In the genomic region with DNA sequence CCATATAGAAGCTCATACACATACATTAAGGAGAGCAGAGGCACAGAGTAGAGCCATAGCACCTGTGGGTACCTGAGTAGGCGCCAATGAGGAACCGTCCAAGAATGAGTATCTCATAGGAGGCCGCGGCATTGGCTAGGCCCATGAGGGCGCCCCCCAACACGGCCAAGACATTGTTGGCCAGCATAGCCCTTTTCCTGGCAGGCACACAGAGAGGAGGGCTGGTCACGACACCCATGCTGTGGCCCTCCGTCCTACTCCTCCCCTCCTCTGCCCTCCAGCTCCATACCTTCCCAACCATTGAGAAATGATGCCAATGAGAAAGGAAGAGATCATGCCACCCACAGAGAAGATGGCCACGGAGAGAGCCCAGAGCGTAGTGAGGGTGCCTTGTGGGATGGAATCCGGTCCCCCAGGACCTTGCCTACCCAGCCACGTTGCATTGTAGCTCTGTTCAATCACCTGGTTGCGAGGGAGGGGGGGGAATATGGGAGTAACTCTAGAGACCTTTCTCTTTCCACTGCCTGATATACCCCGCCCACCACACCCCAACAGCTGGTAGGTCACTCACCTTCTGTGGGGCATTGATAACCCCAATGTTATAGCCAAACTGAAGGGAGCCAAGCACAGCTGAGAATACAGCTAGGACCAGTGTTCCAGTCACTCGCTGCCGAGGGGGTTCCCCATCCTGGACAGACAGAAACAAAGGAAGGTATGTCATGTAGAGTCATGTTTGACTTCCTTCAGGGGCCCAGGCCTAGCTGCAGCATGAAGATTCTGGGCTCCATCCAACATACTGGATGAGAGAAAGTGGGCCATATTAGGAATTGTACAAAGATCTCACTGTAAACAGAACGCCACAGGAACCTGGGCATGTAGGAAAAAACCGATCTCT, we compare ENCODE assay signal across 9 mouse cellular contexts. TPM values are rescaled to one million over a fixed set of nuclear protein-coding genes. Genes with fewer than 3 reads are reported as not detected.
DNase-seq lines count a peak whose midpoint lies in the region; ATAC-seq and TF ChIP-seq lines count a peak whose summit lies in the region.
"Had no signal": no experiment of that assay in that cellular context is flagged by ENCODE, and none has a peak within 500 bp of the region (broad histone marks: within the 10 kb centered on the region; RNA-seq: fewer than 3 reads in every experiment).

No protein-coding gene starts in this region.

- H3K4me2 ChIP-seq in kidney, embryonic 16.5 days (replicated peaks; ENCODE audit: low read depth, low read length): peak overlapping the region; percentile 82
- H3K4me2 ChIP-seq in embryonic facial prominence, embryonic 12.5 days (replicated peaks): peak overlapping the region; percentile 55
- peak overlapping the region; percentile 62 for H3K4me2 ChIP-seq in heart, postnatal 0 days (ENCODE audit: low read depth, low read length)
- no peak overlapping the region for H3K4me2 ChIP-seq in midbrain, postnatal 0 days (ENCODE audit: low read depth, low read length, poor library complexity, severe bottlenecking)

- H3K9ac ChIP-seq in kidney, embryonic 16.5 days (replicated peaks; ENCODE audit: low read length): no peak overlapping the region
- H3K9ac ChIP-seq in embryonic facial prominence, embryonic 12.5 days: peak overlapping the region; percentile 15; the same call in 1 of the 2 replicates
- H3K9ac ChIP-seq in heart, postnatal 0 days (replicated peaks; ENCODE audit: low read depth, low read length): peak overlapping the region; percentile 50
- H3K9ac ChIP-seq in midbrain, postnatal 0 days (replicated peaks; ENCODE audit: low read length, poor library complexity, severe bottlenecking): no peak overlapping the region

- no peak for ATAC-seq in kidney, embryonic 16.5 days (ENCODE audit: low FRiP score, low TSS enrichment)
- ATAC-seq in embryonic facial prominence, embryonic 12.5 days (ENCODE audit: insufficient number of reproducible peaks, insufficient read depth, low FRiP score, low TSS enrichment): no peak
- no peak for ATAC-seq in heart, postnatal 0 days (ENCODE audit: insufficient read depth, low read depth)
- no peak for ATAC-seq in midbrain, postnatal 0 days (ENCODE audit: low FRiP score)

- H3K4me1 ChIP-seq in kidney, embryonic 16.5 days (ENCODE audit: insufficient read depth, low read length): peaks cover 22% of the 10 kb centered on the region
- H3K4me1 ChIP-seq in embryonic facial prominence, embryonic 12.5 days: peaks cover 14% of the 10 kb centered on the region
- peaks cover 11% of the 10 kb centered on the region for H3K4me1 ChIP-seq in heart, postnatal 0 days (ENCODE audit: control insufficient read depth, insufficient read depth)
- H3K4me1 ChIP-seq in midbrain, postnatal 0 days (ENCODE audit: insufficient read depth, low read length): no peaks in the 10 kb centered on the region

- no peak overlapping the region for H3K4me3 ChIP-seq in kidney, embryonic 16.5 days (ENCODE audit: low read length)
- peak overlapping the region; percentile 45 for H3K4me3 ChIP-seq in embryonic facial prominence, embryonic 12.5 days
- peak overlapping the region; percentile 60 for H3K4me3 ChIP-seq in heart, postnatal 0 days (ENCODE audit: low read depth, low read length)
- no peak overlapping the region for H3K4me3 ChIP-seq in midbrain, postnatal 0 days (ENCODE audit: low read depth, low read length)

- H3K36me3 ChIP-seq in kidney, embryonic 16.5 days (ENCODE audit: insufficient read depth, low read length): peaks cover 6% of the 10 kb centered on the region; the same call in 1 of the 2 replicates
- H3K36me3 ChIP-seq in embryonic facial prominence, embryonic 12.5 days: peaks cover 34% of the 10 kb centered on the region
- H3K36me3 ChIP-seq in heart, postnatal 0 days (replicated peaks; ENCODE audit: control insufficient read depth, insufficient read depth, low read length): peaks cover 38% of the 10 kb centered on the region
- H3K36me3 ChIP-seq in midbrain, postnatal 0 days (ENCODE audit: insufficient read depth, low read length): no peaks in the 10 kb centered on the region

- WGBS in kidney, embryonic 16.5 days: 85% methylated on average over 18 of the region's 18 CpGs
- 93% methylated on average over 18 of the region's 18 CpGs for WGBS in embryonic facial prominence, embryonic 12.5 days
- 83% methylated on average over 18 of the region's 18 CpGs for WGBS in heart, postnatal 0 days
- 95% methylated on average over 18 of the region's 18 CpGs for WGBS in midbrain, postnatal 0 days

- no peak for TF ChIP-seq EP300 in heart, postnatal 0 days (IDR thresholded peaks at IDR 0.05; ENCODE audit: low read depth)

- no peaks in the 10 kb centered on the region; the same call in 1 of the 2 replicates for H3K27me3 ChIP-seq in kidney, embryonic 16.5 days (ENCODE audit: insufficient read depth, low read length)
- no peaks in the 10 kb centered on the region for H3K27me3 ChIP-seq in embryonic facial prominence, embryonic 12.5 days
- no peaks in the 10 kb centered on the region for H3K27me3 ChIP-seq in heart, postnatal 0 days (ENCODE audit: control insufficient read depth, insufficient read depth, low read length)
- peaks cover 15% of the 10 kb centered on the region; the same call in 1 of the 2 replicates for H3K27me3 ChIP-seq in midbrain, postnatal 0 days (ENCODE audit: insufficient read depth, low read length)

- DNase-seq in kidney, postnatal 10 days: no peak
- DNase-seq in heart, postnatal 0 days (ENCODE audit: low spot score): no peak
- DNase-seq in skeletal muscle tissue, adult 2 months (ENCODE audit: low read depth, low spot score): peak; percentile 34
- no peak for DNase-seq in urinary bladder, postnatal 4 days (ENCODE audit: low spot score in 2 of 2)
- DNase-seq in midbrain, postnatal 0 days (ENCODE audit: low spot score): no peak
- DNase-seq: cerebellum, adult 9-11 months; left cerebral cortex, postnatal 4 days had no signal

- no peaks in the 10 kb centered on the region for H3K9me3 ChIP-seq in kidney, embryonic 16.5 days (ENCODE audit: low read length)
- no peaks in the 10 kb centered on the region for H3K9me3 ChIP-seq in embryonic facial prominence, embryonic 12.5 days
- no peaks in the 10 kb centered on the region for H3K9me3 ChIP-seq in heart, postnatal 0 days (replicated peaks; ENCODE audit: control insufficient read depth, low read length)
- H3K9me3 ChIP-seq in midbrain, postnatal 0 days (ENCODE audit: low read length): no peaks in the 10 kb centered on the region

- no peak for TF ChIP-seq CTCF in heart, postnatal 0 days (IDR thresholded peaks at IDR 0.05; ENCODE audit: low read depth)
- TF ChIP-seq CTCF in midbrain, postnatal 0 days (IDR thresholded peaks at IDR 0.05): no peak

- H3K27ac ChIP-seq in kidney, embryonic 16.5 days (ENCODE audit: low read length): no peak overlapping the region; the same call in 1 of the 2 replicates
- H3K27ac ChIP-seq in embryonic facial prominence, embryonic 12.5 days: peak overlapping the region; percentile 90; the same call in 1 of the 2 replicates
- H3K27ac ChIP-seq in heart, postnatal 0 days (ENCODE audit: low read depth): peak overlapping the region; percentile 94
- H3K27ac ChIP-seq in midbrain, postnatal 0 days (ENCODE audit: low read depth, low read length): no peak overlapping the region

RNA-seq across cellular contexts. Expression of gene Slc2a4, which starts 1.7 kb away (rescaled TPM):
- 20.8 and 22.4 TPM in 2 replicates for polyA plus RNA-seq in kidney, embryonic 16.5 days (2015; fragmentation: Nextera tagmentation; extraction: Ambion mirVana)
- 34.2 and 36.1 TPM in 2 replicates for polyA plus RNA-seq in embryonic facial prominence, embryonic 12.5 days (2016; fragmentation: Nextera tagmentation; extraction: Ambion mirVana)
- total RNA-seq in heart, postnatal 0 days (2014; rRNA removed; ENCODE audit: low replicate concordance): 235 and 267 TPM in 2 replicates
- 89.2 and 89.7 TPM in 2 replicates for polyA plus RNA-seq in heart, postnatal 0 days (2015; fragmentation: Nextera tagmentation; extraction: Ambion mirVana)
- total RNA-seq in midbrain, postnatal 0 days (2014; rRNA removed): 8.8 and 9.0 TPM in 2 replicates
- 3.4 and 4.0 TPM in 2 replicates for polyA plus RNA-seq in midbrain, postnatal 0 days (2015; fragmentation: Nextera tagmentation; extraction: Ambion mirVana)

RNA-seq across cellular contexts. Expression of gene Ybx2, which starts 10.6 kb away (rescaled TPM):
- polyA plus RNA-seq in kidney, embryonic 16.5 days (2015; fragmentation: Nextera tagmentation; extraction: Ambion mirVana): 7.0 and 10.3 TPM in 2 replicates
- polyA plus RNA-seq in embryonic facial prominence, embryonic 12.5 days (2016; fragmentation: Nextera tagmentation; extraction: Ambion mirVana): 10.7 and 11.4 TPM in 2 replicates
- total RNA-seq in heart, postnatal 0 days (2014; rRNA removed; ENCODE audit: low replicate concordance): 16.0 and 25.6 TPM in 2 replicates
- polyA plus RNA-seq in heart, postnatal 0 days (2015; fragmentation: Nextera tagmentation; extraction: Ambion mirVana): 4.9 and 7.9 TPM in 2 replicates
- 5.0 and 8.4 TPM in 2 replicates for total RNA-seq in midbrain, postnatal 0 days (2014; rRNA removed)
- polyA plus RNA-seq in midbrain, postnatal 0 days (2015; fragmentation: Nextera tagmentation; extraction: Ambion mirVana): 3.4 and 4.2 TPM in 2 replicates

RNA-seq across cellular contexts. Expression of gene Cldn7, which starts 18.3 kb away (rescaled TPM):
- polyA plus RNA-seq in kidney, embryonic 16.5 days (2015; fragmentation: Nextera tagmentation; extraction: Ambion mirVana): 225 and 227 TPM in 2 replicates
- 29.6 and 32.2 TPM in 2 replicates for polyA plus RNA-seq in embryonic facial prominence, embryonic 12.5 days (2016; fragmentation: Nextera tagmentation; extraction: Ambion mirVana)
- 0.93 TPM in 1 of 2 replicates, not detected in the other for total RNA-seq in heart, postnatal 0 days (2014; rRNA removed; ENCODE audit: low replicate concordance)
- polyA plus RNA-seq in heart, postnatal 0 days (2015; fragmentation: Nextera tagmentation; extraction: Ambion mirVana): 0.64 and 1.8 TPM in 2 replicates
- total RNA-seq in midbrain, postnatal 0 days (2014; rRNA removed): not detected in 2 replicates
- polyA plus RNA-seq in midbrain, postnatal 0 days (2015; fragmentation: Nextera tagmentation; extraction: Ambion mirVana): 0.57 TPM in 1 of 2 replicates, not detected in the other
- total RNA-seq: left cerebral cortex, postnatal 4 days had no signal

RNA-seq across cellular contexts. Expression of gene Eif5a, which starts 24.5 kb away (rescaled TPM):
- 1,737 and 1,791 TPM in 2 replicates for polyA plus RNA-seq in kidney, embryonic 16.5 days (2015; fragmentation: Nextera tagmentation; extraction: Ambion mirVana)
- polyA plus RNA-seq in embryonic facial prominence, embryonic 12.5 days (2016; fragmentation: Nextera tagmentation; extraction: Ambion mirVana): 1,661 and 1,669 TPM in 2 replicates
- 469 and 504 TPM in 2 replicates for total RNA-seq in heart, postnatal 0 days (2014; rRNA removed; ENCODE audit: low replicate concordance)
- 961 and 973 TPM in 2 replicates for polyA plus RNA-seq in heart, postnatal 0 days (2015; fragmentation: Nextera tagmentation; extraction: Ambion mirVana)
- 452 and 486 TPM in 2 replicates for total RNA-seq in midbrain, postnatal 0 days (2014; rRNA removed)
- polyA plus RNA-seq in midbrain, postnatal 0 days (2015; fragmentation: Nextera tagmentation; extraction: Ambion mirVana): 1,054 and 1,096 TPM in 2 replicates

RNA-seq across cellular contexts. Expression of gene Gps2, which starts 32.6 kb away (rescaled TPM):
- 85.2 and 86.4 TPM in 2 replicates for polyA plus RNA-seq in kidney, embryonic 16.5 days (2015; fragmentation: Nextera tagmentation; extraction: Ambion mirVana)
- 84.8 and 92.0 TPM in 2 replicates for polyA plus RNA-seq in embryonic facial prominence, embryonic 12.5 days (2016; fragmentation: Nextera tagmentation; extraction: Ambion mirVana)
- total RNA-seq in heart, postnatal 0 days (2014; rRNA removed; ENCODE audit: low replicate concordance): 48.6 and 72.4 TPM in 2 replicates
- 37.1 and 38.1 TPM in 2 replicates for polyA plus RNA-seq in heart, postnatal 0 days (2015; fragmentation: Nextera tagmentation; extraction: Ambion mirVana)
- 45.8 and 47.6 TPM in 2 replicates for total RNA-seq in midbrain, postnatal 0 days (2014; rRNA removed)
- polyA plus RNA-seq in midbrain, postnatal 0 days (2015; fragmentation: Nextera tagmentation; extraction: Ambion mirVana): 60.3 and 64.3 TPM in 2 replicates

Comparison
In these comparisons a context has a peak if more than half of its experiments do, and no peak if none do; other contexts are left out.
1. H3K27ac ChIP-seq: peak in embryonic facial prominence, embryonic 12.5 days (single experiment) and heart, postnatal 0 days (single experiment); none in kidney, embryonic 16.5 days (single experiment) and midbrain, postnatal 0 days (single experiment).
2. H3K4me3 ChIP-seq: peak in embryonic facial prominence, embryonic 12.5 days (single experiment) and heart, postnatal 0 days (single experiment); none in kidney, embryonic 16.5 days (single experiment) and midbrain, postnatal 0 days (single experiment).
3. H3K9ac ChIP-seq: peak in embryonic facial prominence, embryonic 12.5 days (single experiment) and heart, postnatal 0 days (single experiment); none in kidney, embryonic 16.5 days (single experiment) and midbrain, postnatal 0 days (single experiment).
4. RNA of gene Cldn7, which starts 18.3 kb away (polyA plus RNA-seq): 225 to 227 TPM in kidney, embryonic 16.5 days and 29.6 to 32.2 TPM in embryonic facial prominence, embryonic 12.5 days; 0.64 to 1.8 TPM in heart, postnatal 0 days and 0.57 TPM in midbrain, postnatal 0 days; every median in the first group is over 10 times any median in the second.